Mouse (Mus musculus) liver, adult 2 months (tissue): ENCODE measurements around the gene Adgrv1.

Experiments used
- CTCF ChIP-seq: fragments of 200-500 bp; IDR thresholded peaks from 2 replicates; pipeline ENCODE4 v1.5.1; 2011; ENCODE audit warnings: low read depth, low read length, control low read depth
- POLR2A ChIP-seq: fragments of 200-500 bp; IDR thresholded peaks from 2 replicates; pipeline ENCODE4 v1.6.1; 2011; ENCODE audit warnings: low read length, control low read depth; ENCODE audit not compliant: insufficient read depth; ENCODE audit errors: extremely low read depth

GRCm38 (mm10) chr13:81357215-81357614 is 275.7 kb downstream of the Adgrv1 start:
- TF ChIP-seq POLR2A (no peak), CTCF (no peak)
